Mouse (Mus musculus) CH12F3 (cell line): ENCODE results near the gene Asna1.

Experiments used
- in situ Hi-C: fragments of 300-500 bp; cut with MboI; formaldehyde crosslinking; loops from 2 replicates; pipeline ENCODE4 v1.14.3; 2020; ENCODE audit warnings: low sequenced_read_pairs

The Asna1 gene

GRCm38 (mm10) chr8:85025098-85025932, at the start of gene Asna1:
Gene Asna1, minus strand, starts transcription at chr8:85025281.
- in situ Hi-C loops = no loop called here

GRCm38 (mm10) chr8:85074617-85075016, 49.5 kb upstream of the Asna1 start:
- in situ Hi-C loops = no loop called here

- in situ Hi-C loops = no loop called here
Observed at GRCm38 (mm10) chr8:85074167-85074566, 49.1 kb upstream of the Asna1 start.

- in situ Hi-C loops = no loop called here
Observed at GRCm38 (mm10) chr8:85073041-85073612, 48.0 kb upstream of the Asna1 start.

GRCm38 (mm10) chr8:85072364-85072929, 47.4 kb upstream of the Asna1 start:
- in situ Hi-C loops = no loop called here

GRCm38 (mm10) chr8:85071514-85072281, 46.6 kb upstream of the Asna1 start, which contains the start of gene Dhps:
Gene Dhps, plus strand, starts transcription at chr8:85071757.
- in situ Hi-C loops = no loop called here

DNA sequence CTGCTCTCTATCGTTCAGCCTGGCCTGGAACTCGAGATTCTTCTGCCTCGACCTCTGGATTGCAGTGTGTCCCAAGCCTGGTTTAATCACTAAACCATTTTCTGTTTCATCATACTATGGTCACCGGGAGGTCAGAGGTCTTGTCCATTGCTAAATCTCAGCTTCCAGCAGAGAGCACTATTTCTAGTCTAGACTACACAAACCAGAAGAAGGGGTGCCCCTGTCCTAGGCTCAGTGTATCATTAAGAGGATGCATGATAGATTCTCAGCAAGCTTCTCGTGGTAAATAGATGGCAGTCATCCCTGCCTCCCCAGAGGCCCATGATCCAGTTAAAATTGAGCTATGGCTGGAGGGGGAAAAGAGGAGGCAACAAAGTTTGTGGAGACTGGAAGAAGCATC, 46.0 kb upstream of the Asna1 start:
- in situ Hi-C loops = no loop called here

DNA sequence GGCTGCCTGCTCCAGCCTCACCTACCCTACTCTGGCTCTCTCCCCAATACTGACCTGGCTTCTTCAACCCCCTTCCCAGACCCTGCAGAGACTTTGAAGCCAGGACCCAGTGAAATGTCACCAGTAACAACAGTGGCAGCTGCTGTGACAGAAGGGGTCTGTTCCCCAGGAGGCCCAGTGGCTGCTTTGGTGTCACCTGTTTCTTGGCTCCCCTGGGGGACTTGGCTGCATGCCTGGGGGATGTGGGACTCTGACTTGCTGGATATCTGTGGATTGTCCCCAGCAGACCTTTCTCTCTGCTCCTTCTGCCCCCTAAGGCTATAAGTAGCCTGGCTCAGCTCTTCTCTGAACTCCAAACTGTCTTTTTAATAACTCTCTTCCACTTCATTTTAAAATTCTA, 42.9 kb upstream of the Asna1 start, which contains the start of gene Gm5741:
Gene Gm5741, minus strand, starts transcription at position 1 of the 400 bp plus-strand sequence.
- in situ Hi-C loops = no loop called here

- in situ Hi-C loops = no loop called here
Observed at GRCm38 (mm10) chr8:85067155-85067554, 42.1 kb upstream of the Asna1 start.

- in situ Hi-C loops = no loop called here
Observed at GRCm38 (mm10) chr8:85065213-85065612, 40.1 kb upstream of the Asna1 start.

GRCm38 (mm10) chr8:85062603-85063002, 37.5 kb upstream of the Asna1 start:
- in situ Hi-C loops = no loop called here

- in situ Hi-C loops = no loop called here
Observed at GRCm38 (mm10) chr8:85059879-85060616, 35.0 kb upstream of the Asna1 start, which contains the start of gene Fbxw9. Gene Fbxw9, plus strand, starts transcription at chr8:85060055.

GRCm38 (mm10) chr8:85057367-85057766, 32.3 kb upstream of the Asna1 start:
- in situ Hi-C loops = no loop called here

- in situ Hi-C loops = no loop called here
Observed at GRCm38 (mm10) chr8:85043619-85044018, 18.5 kb upstream of the Asna1 start.

GRCm38 (mm10) chr8:85037681-85038531, 12.8 kb upstream of the Asna1 start:
- in situ Hi-C loops = no loop called here

DNA sequence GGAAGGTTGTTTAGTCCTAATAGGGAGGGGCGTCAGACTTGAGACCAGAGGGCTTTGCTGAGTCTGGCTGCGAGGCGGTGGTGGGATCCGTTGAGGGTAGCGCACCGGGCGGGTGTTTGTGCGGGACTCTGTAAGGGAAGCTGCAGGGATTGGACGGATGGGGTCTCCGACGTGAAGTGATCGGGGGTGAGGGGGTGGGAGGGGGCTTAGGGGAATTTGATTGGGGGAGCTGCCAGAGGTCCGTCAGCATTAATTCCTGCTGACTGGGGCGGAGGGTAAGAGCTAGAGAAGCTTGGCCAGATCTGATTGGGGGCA, 12.2 kb upstream of the Asna1 start:
- in situ Hi-C loops = no loop called here

GRCm38 (mm10) chr8:85036718-85037365, 11.8 kb upstream of the Asna1 start, which contains the start of gene Tnpo2:
Gene Tnpo2, plus strand, starts transcription at chr8:85036915.
- in situ Hi-C loops = no loop called here

GRCm38 (mm10) chr8:85036381-85036717, 11.3 kb upstream of the Asna1 start:
- in situ Hi-C loops = no loop called here

DNA sequence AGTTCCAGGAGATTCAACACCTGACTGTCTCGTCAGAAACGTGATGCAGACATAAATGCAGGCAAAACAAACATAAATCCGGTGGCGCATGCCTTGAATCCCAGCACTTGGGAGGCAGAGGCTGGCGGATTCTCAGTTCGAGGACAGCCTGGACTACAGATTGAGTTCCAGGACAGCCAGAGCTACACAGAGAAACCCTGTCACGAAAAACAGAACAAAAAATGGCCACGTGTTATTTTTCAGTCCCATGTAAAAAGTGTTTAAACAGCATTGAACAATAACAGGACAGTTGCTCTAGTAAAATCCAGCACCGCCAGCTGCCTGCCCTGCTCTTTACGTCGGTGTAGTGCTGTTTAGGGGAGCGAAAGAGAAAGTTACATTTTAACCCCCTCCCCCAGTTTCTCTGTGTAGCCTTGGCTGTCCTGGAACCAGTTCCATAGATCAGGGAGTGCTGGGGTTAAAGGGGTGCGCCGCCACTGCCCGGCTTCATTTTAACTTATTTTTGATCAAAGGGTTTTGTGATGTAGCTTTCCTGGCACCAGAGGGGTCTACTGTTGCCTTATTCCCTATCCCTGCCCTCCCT, 10.7 kb upstream of the Asna1 start:
- in situ Hi-C loops = no loop called here
